Mouse (Mus musculus) midbrain, embryonic 10.5 days (tissue): ENCODE measurements around the gene Stxbp1. TPM values are rescaled to one million over a fixed set of nuclear protein-coding genes. Genes with fewer than 3 reads are reported as not detected.
"Not testable (repeated sequence)": the region's sequence is repeated elsewhere in the genome, so short reads cannot be mapped to it uniquely, and the experiment has no call there.

Experiments used
- DNase-seq: peaks from one replicate; pipeline ENCODE4 v3.0.0-alpha.2; 2017; ENCODE audit warnings: low spot score
- H3K27ac ChIP-seq: fragments of 300-500 bp; sonication (generic); replicated peaks from 2 replicates; pipeline ENCODE4 v1.5.1; 2016; ENCODE audit warnings: mild to moderate bottlenecking
- H3K27me3 ChIP-seq: fragments of 300-500 bp; sonication (generic); 2 replicates; pipeline ENCODE4 v1.6.1; 2016; ENCODE audit warnings: low read depth, mild to moderate bottlenecking; ENCODE audit not compliant: poor library complexity, severe bottlenecking
- H3K36me3 ChIP-seq: fragments of 300-500 bp; sonication (generic); 2 replicates; pipeline ENCODE4 v1.6.1; 2016; ENCODE audit warnings: mild to moderate bottlenecking, moderate library complexity
- H3K4me1 ChIP-seq: fragments of 300-500 bp; sonication (generic); 2 replicates; pipeline ENCODE4 v1.6.1; 2016
- H3K4me3 ChIP-seq: fragments of 300-500 bp; sonication (generic); 2 replicates; pipeline ENCODE4 v1.5.1; 2016; ENCODE audit warnings: mild to moderate bottlenecking, moderate library complexity
- H3K9me3 ChIP-seq: fragments of 300-500 bp; sonication (generic); replicated peaks from 2 replicates; pipeline ENCODE4 v1.6.1; 2016; ENCODE audit warnings: mild to moderate bottlenecking
- WGBS: fragments of 180-500 bp; shearing (Covaris S2); methylation state at CpG from one replicate; pipeline ENCODE4 v1.1.7; 2016; 5-methylcytosine and 5-hydroxymethylcytosine counted together
- polyA plus RNA-seq: library from polyadenylated mRNA; unstranded; fragments of >200 nt; fragmentation: Nextera tagmentation; extraction: Ambion mirVana; gene quantifications from 2 replicates; pipeline ENCODE4 v1.2.1, GENCODE M21; 2016

The Stxbp1 gene
- polyA plus RNA-seq, 1 experiment from 2014 or later = 31.4 TPM

- Histone ChIP-seq H3K9me3 (no peaks in the 10 kb centered on the region), H3K36me3 (no peaks in the 10 kb centered on the region), H3K4me1 (no peaks in the 10 kb centered on the region; the same call in 1 of the 2 replicates), H3K27ac (no peak overlapping the region), H3K4me3 (no peak overlapping the region), H3K27me3 (no peaks in the 10 kb centered on the region)
- 82% methylated on average over 4 of the region's 4 CpGs for WGBS
- no peak for DNase-seq
Observed at GRCm38 (mm10) chr2:32867354-32867753, 20.3 kb upstream of the Stxbp1 start.

- H3K27ac ChIP-seq = no peak overlapping the region
- no peaks in the 10 kb centered on the region; the same call in 1 of the 2 replicates for H3K4me1 ChIP-seq
- no peak for DNase-seq
- H3K9me3 ChIP-seq = no peaks in the 10 kb centered on the region
- H3K36me3 ChIP-seq = no peaks in the 10 kb centered on the region
- no peak overlapping the region for H3K4me3 ChIP-seq
- H3K27me3 ChIP-seq = no peaks in the 10 kb centered on the region
- WGBS = 78% methylated on average over 2 of the region's 2 CpGs
Observed at GRCm38 (mm10) chr2:32864755-32865154, 17.7 kb upstream of the Stxbp1 start.

- WGBS = 94% methylated on average over 3 of the region's 3 CpGs
- DNase-seq = no peak
- H3K27me3 ChIP-seq = no peaks in the 10 kb centered on the region
- H3K4me3 ChIP-seq = no peak overlapping the region
- H3K4me1 ChIP-seq = no peaks in the 10 kb centered on the region; the same call in 1 of the 2 replicates
- H3K9me3 ChIP-seq = no peaks in the 10 kb centered on the region
- H3K27ac ChIP-seq = no peak overlapping the region
- H3K36me3 ChIP-seq = no peaks in the 10 kb centered on the region
Observed at GRCm38 (mm10) chr2:32863317-32863716, 16.3 kb upstream of the Stxbp1 start.

GRCm38 (mm10) chr2:32860799-32861198 is 13.8 kb upstream of the Stxbp1 start:
- peaks cover 10% of the 10 kb centered on the region; the same call in 1 of the 2 replicates for H3K4me1 ChIP-seq
- 89% methylated on average over 8 of the region's 8 CpGs for WGBS
- H3K27me3 ChIP-seq = no peaks in the 10 kb centered on the region
- no peaks in the 10 kb centered on the region for H3K9me3 ChIP-seq
- H3K36me3 ChIP-seq = no peaks in the 10 kb centered on the region
- no peak overlapping the region for H3K4me3 ChIP-seq
- H3K27ac ChIP-seq = no peak overlapping the region
- DNase-seq = no peak

- peaks cover 13% of the 10 kb centered on the region; the same call in 1 of the 2 replicates for H3K4me1 ChIP-seq
- no peak overlapping the region for H3K27ac ChIP-seq
- DNase-seq = no peak
- no peaks in the 10 kb centered on the region for H3K27me3 ChIP-seq
- 88% methylated on average over 5 of the region's 5 CpGs for WGBS
- H3K4me3 ChIP-seq = no peak overlapping the region
- no peaks in the 10 kb centered on the region for H3K36me3 ChIP-seq
- no peaks in the 10 kb centered on the region for H3K9me3 ChIP-seq
Observed at GRCm38 (mm10) chr2:32859622-32860012, 12.6 kb upstream of the Stxbp1 start.

GRCm38 (mm10) chr2:32859010-32859621 is 12.1 kb upstream of the Stxbp1 start:
- DNase-seq = peak; percentile 65
- H3K4me3 ChIP-seq = no peak overlapping the region

GRCm38 (mm10) chr2:32857584-32857983 is 10.5 kb upstream of the Stxbp1 start:
- H3K27me3 ChIP-seq = peaks cover 9% of the 10 kb centered on the region

More at GRCm38 (mm10) chr2:32859010-32859621, 12.1 kb upstream of the Stxbp1 start:
- 41% methylated on average over 10 of the region's 10 CpGs for WGBS
- H3K36me3 ChIP-seq = no peaks in the 10 kb centered on the region
- H3K9me3 ChIP-seq = no peaks in the 10 kb centered on the region
- H3K27ac ChIP-seq = no peak overlapping the region
- H3K4me1 ChIP-seq = peaks cover 13% of the 10 kb centered on the region; the same call in 1 of the 2 replicates
- H3K27me3 ChIP-seq = no peaks in the 10 kb centered on the region

GRCm38 (mm10) chr2:32855790-32856465 is 8.9 kb upstream of the Stxbp1 start:
- H3K27ac ChIP-seq = peak overlapping the region; percentile 23; the same call in 1 of the 2 replicates
- peaks cover 24% of the 10 kb centered on the region for H3K4me1 ChIP-seq
- no peaks in the 10 kb centered on the region for H3K9me3 ChIP-seq
- no peak for DNase-seq
- H3K27me3 ChIP-seq = peaks cover 25% of the 10 kb centered on the region
- 60% methylated on average over 5 of the region's 5 CpGs for WGBS
- no peak overlapping the region for H3K4me3 ChIP-seq
- H3K36me3 ChIP-seq = no peaks in the 10 kb centered on the region

More at GRCm38 (mm10) chr2:32857584-32857983, 10.5 kb upstream of the Stxbp1 start:
- Histone ChIP-seq H3K4me3 (no peak overlapping the region), H3K27ac (0 out of 2 replicates have a peak overlapping the region, but pooled peaks have one; percentile 9), H3K9me3 (no peaks in the 10 kb centered on the region), H3K36me3 (no peaks in the 10 kb centered on the region), H3K4me1 (peaks cover 16% of the 10 kb centered on the region)
- WGBS = 4% methylated on average over 7 of the region's 7 CpGs
- peak; percentile 85 for DNase-seq

- no peak for DNase-seq
- Histone ChIP-seq H3K27me3 (peaks cover 29% of the 10 kb centered on the region), H3K27ac (peak overlapping the region; percentile 23; the same call in 1 of the 2 replicates), H3K9me3 (no peaks in the 10 kb centered on the region), H3K4me3 (no peak overlapping the region), H3K36me3 (no peaks in the 10 kb centered on the region), H3K4me1 (peaks cover 24% of the 10 kb centered on the region)
- 74% methylated on average over 7 of the region's 7 CpGs for WGBS
Observed at GRCm38 (mm10) chr2:32855046-32855785, 8.2 kb upstream of the Stxbp1 start.

GRCm38 (mm10) chr2:32854206-32854605 is 7.2 kb upstream of the Stxbp1 start:
- 7% methylated on average over 8 of the region's 8 CpGs for WGBS
- H3K27ac ChIP-seq = no peak overlapping the region

GRCm38 (mm10) chr2:32853716-32854115 is 6.7 kb upstream of the Stxbp1 start:
- Histone ChIP-seq H3K4me1 (peaks cover 24% of the 10 kb centered on the region), H3K27me3 (peaks cover 29% of the 10 kb centered on the region)
- not testable (repeated sequence) for H3K9me3 ChIP-seq, H3K36me3 ChIP-seq, H3K4me3 ChIP-seq, DNase-seq, H3K27ac ChIP-seq
- WGBS = 65% methylated on average over 4 of the region's 4 CpGs

More at GRCm38 (mm10) chr2:32854206-32854605, 7.2 kb upstream of the Stxbp1 start:
- no peaks in the 10 kb centered on the region for H3K9me3 ChIP-seq
- H3K36me3 ChIP-seq = no peaks in the 10 kb centered on the region
- no peak overlapping the region for H3K4me3 ChIP-seq
- H3K27me3 ChIP-seq = peaks cover 29% of the 10 kb centered on the region
- peaks cover 24% of the 10 kb centered on the region for H3K4me1 ChIP-seq
- DNase-seq = peak; percentile 86

- H3K27ac ChIP-seq = no peak overlapping the region
- 4% methylated on average over 20 of the region's 20 CpGs for WGBS
- H3K4me1 ChIP-seq = peaks cover 24% of the 10 kb centered on the region
- peak overlapping the region; percentile 29; the same call in 1 of the 2 replicates for H3K4me3 ChIP-seq
- H3K36me3 ChIP-seq = no peaks in the 10 kb centered on the region
- peaks cover 29% of the 10 kb centered on the region for H3K27me3 ChIP-seq
- no peaks in the 10 kb centered on the region for H3K9me3 ChIP-seq
- DNase-seq = no peak
Observed at GRCm38 (mm10) chr2:32852156-32852555, 5.1 kb upstream of the Stxbp1 start.
